Comparison of ENCODE assay signal across 8 mouse cellular contexts in genomic region chr9:124425411-124425885, GRCm38 (mm10). TPM values are rescaled to one million over a fixed set of nuclear protein-coding genes. Genes with fewer than 3 reads are reported as not detected.
DNase-seq lines count a peak whose midpoint lies in the region; ATAC-seq lines count a peak whose summit lies in the region.

No protein-coding gene starts in this region.

- H3K9me3 ChIP-seq in hindbrain, embryonic 16.5 days (ENCODE audit: control insufficient read depth, low read length) = 0 out of 2 replicates have a peak, but pooled peaks cover 2% of the 10 kb centered on the region

- no peaks in the 10 kb centered on the region for H3K36me3 ChIP-seq in hindbrain, embryonic 16.5 days (ENCODE audit: control insufficient read depth, insufficient read depth, low read length)

- 0 out of 2 replicates have a peak, but pooled peaks cover 2% of the 10 kb centered on the region for H3K27me3 ChIP-seq in hindbrain, embryonic 16.5 days (replicated peaks; ENCODE audit: control insufficient read depth, insufficient read depth, low read length)

- peak overlapping the region; percentile 61 for H3K9ac ChIP-seq in hindbrain, embryonic 16.5 days (ENCODE audit: low read depth, low read length)

- H3K4me1 ChIP-seq in hindbrain, embryonic 16.5 days (ENCODE audit: control insufficient read depth, insufficient read depth, low read depth, low read length) = no peaks in the 10 kb centered on the region

- H3K27ac ChIP-seq in hindbrain, embryonic 16.5 days (ENCODE audit: low read depth, low read length) = peak overlapping the region; percentile 84

- ATAC-seq in hindbrain, embryonic 16.5 days = peak; percentile 48

- peak overlapping the region; percentile 46 for H3K4me3 ChIP-seq in hindbrain, embryonic 16.5 days (ENCODE audit: low read length)

- peak overlapping the region; percentile 76 for H3K4me2 ChIP-seq in hindbrain, embryonic 16.5 days (ENCODE audit: low read length)

- DNase-seq in T-cell, adult 2 months (ENCODE audit: low spot score) = peak; percentile 96
- DNase-seq in cerebellum, postnatal 25 days = peak; percentile 96 to 98
- DNase-seq in gastrocnemius, adult 18-20 months (ENCODE audit: low spot score) = peak; percentile 93
- DNase-seq in left cerebral cortex, adult 11 months (ENCODE audit: low spot score) = peak; percentile 94
- peak; percentile 93 for DNase-seq in lung, postnatal 36 days
- DNase-seq in retina, embryonic 14.5 days (ENCODE audit: low spot score) = peak; percentile 98
- peak; percentile 83 to 88 for DNase-seq in thymus, postnatal 36 days

- 1% methylated on average over 46 of the region's 47 CpGs for WGBS in hindbrain, embryonic 16.5 days

RNA-seq across cellular contexts. Expression of gene Ppp2r3d, which starts 51.2 kb away (rescaled TPM):
- 10 to 100 TPM; 27.9 to 30.0 TPM for total RNA-seq in gastrocnemius, adult 18-20 months (2021)
- 149 and 160 TPM in 2 replicates for polyA plus RNA-seq in hindbrain, embryonic 16.5 days (2015; fragmentation: Nextera tagmentation; extraction: Ambion mirVana)

Comparison
In these comparisons a context has a peak if more than half of its experiments do, and no peak if none do; other contexts are left out.
1. Peak in every context shown above with its lines: DNase-seq, ATAC-seq, H3K4me3 ChIP-seq and H3K27ac ChIP-seq.